Mouse (Mus musculus): ENCODE results near the gene Dnm3.

- no peak for TF ChIP-seq CTCF (IDR thresholded peaks at IDR 0.05; ENCODE audit: extremely low read depth, insufficient read depth, low read length)
- no peak for TF ChIP-seq POLR2A (IDR thresholded peaks at IDR 0.05; ENCODE audit: extremely low read depth, insufficient read depth, low read length)
These were observed 393.9 kb downstream of the Dnm3 start for GRCm38 (mm10) chr1:162083886-162084478.
